Comparison of ENCODE assay signal across 19 mouse cellular contexts in genomic region chr16:94088226-94088748, GRCm38 (mm10). TPM values are rescaled to one million over a fixed set of nuclear protein-coding genes. Genes with fewer than 3 reads are reported as not detected.
DNase-seq lines count a peak whose midpoint lies in the region; ATAC-seq and TF ChIP-seq lines count a peak whose summit lies in the region.
"Had no signal": no experiment of that assay in that cellular context is flagged by ENCODE, and none has a peak within 500 bp of the region (broad histone marks: within the 10 kb centered on the region; RNA-seq: fewer than 3 reads in every experiment).

No protein-coding gene starts in this region.

- H3K36me3 ChIP-seq in kidney, adult 2 months (ENCODE audit: control insufficient read depth, insufficient read depth, low read length), result no peaks in the 10 kb centered on the region
- H3K36me3 ChIP-seq in midbrain, embryonic 12.5 days, result no peaks in the 10 kb centered on the region
- H3K36me3 ChIP-seq in midbrain, embryonic 14.5 days (ENCODE audit: control insufficient read depth, insufficient read depth, low read length), result no peaks in the 10 kb centered on the region
- H3K36me3 ChIP-seq in embryonic facial prominence, embryonic 14.5 days (ENCODE audit: control insufficient read depth, insufficient read depth, low read length), result no peaks in the 10 kb centered on the region
- H3K36me3 ChIP-seq in neural tube, embryonic 11.5 days (ENCODE audit: control insufficient read depth, insufficient read depth, low read length), result no peaks in the 10 kb centered on the region
- H3K36me3 ChIP-seq: forebrain, embryonic 12.5 days; heart, embryonic 15.5 days; liver, embryonic 13.5 days; neural tube, embryonic 12.5 days had no signal

- no peak for TF ChIP-seq POLR2A in kidney, adult 2 months (IDR thresholded peaks at IDR 0.05; ENCODE audit: low read depth, low read length)

- no peak overlapping the region for H3K9ac ChIP-seq in midbrain, embryonic 12.5 days (replicated peaks)
- H3K9ac ChIP-seq in midbrain, embryonic 14.5 days (replicated peaks; ENCODE audit: low read length), result no peak overlapping the region
- H3K9ac ChIP-seq in embryonic facial prominence, embryonic 14.5 days (ENCODE audit: low read depth, low read length), result 0 out of 2 replicates have a peak overlapping the region, but pooled peaks have one; percentile 25
- no peak overlapping the region for H3K9ac ChIP-seq in neural tube, embryonic 11.5 days (ENCODE audit: low read length)
- H3K9ac ChIP-seq: forebrain, embryonic 12.5 days; heart, embryonic 15.5 days; liver, embryonic 13.5 days; neural tube, embryonic 12.5 days had no signal

- no peaks in the 10 kb centered on the region for H3K9me3 ChIP-seq in midbrain, embryonic 12.5 days
- H3K9me3 ChIP-seq in midbrain, embryonic 14.5 days (ENCODE audit: control insufficient read depth, low read length), result no peaks in the 10 kb centered on the region
- no peaks in the 10 kb centered on the region for H3K9me3 ChIP-seq in embryonic facial prominence, embryonic 14.5 days (ENCODE audit: control insufficient read depth, low read length)
- no peaks in the 10 kb centered on the region for H3K9me3 ChIP-seq in neural tube, embryonic 11.5 days (ENCODE audit: control insufficient read depth, low read length)
- H3K9me3 ChIP-seq: forebrain, embryonic 12.5 days; heart, embryonic 15.5 days; liver, embryonic 13.5 days; neural tube, embryonic 12.5 days had no signal

- peak overlapping the region; percentile 8; the same call in 1 of the 2 replicates for H3K4me3 ChIP-seq in kidney, adult 2 months (ENCODE audit: insufficient read depth, low read depth, low read length)
- peak overlapping the region; percentile 14; the same call in 1 of the 2 replicates for H3K4me3 ChIP-seq in midbrain, embryonic 12.5 days
- H3K4me3 ChIP-seq in midbrain, embryonic 14.5 days (replicated peaks; ENCODE audit: low read depth, low read length), result no peak overlapping the region
- H3K4me3 ChIP-seq in embryonic facial prominence, embryonic 14.5 days (ENCODE audit: low read depth, low read length), result peak overlapping the region; percentile 31
- no peak overlapping the region for H3K4me3 ChIP-seq in neural tube, embryonic 11.5 days (ENCODE audit: low read depth, low read length)
- H3K4me3 ChIP-seq: forebrain, embryonic 12.5 days; heart, adult 2 months; heart, embryonic 15.5 days; liver, embryonic 13.5 days had no signal

- H3K27me3 ChIP-seq in kidney, adult 2 months (replicated peaks; ENCODE audit: control insufficient read depth, insufficient read depth, low read length), result peaks cover 20% of the 10 kb centered on the region
- peaks cover 99% of the 10 kb centered on the region for H3K27me3 ChIP-seq in midbrain, embryonic 12.5 days
- H3K27me3 ChIP-seq in midbrain, embryonic 14.5 days (ENCODE audit: control insufficient read depth, insufficient read depth, low read length), result peaks cover 96% of the 10 kb centered on the region
- H3K27me3 ChIP-seq in embryonic facial prominence, embryonic 14.5 days (replicated peaks; ENCODE audit: control insufficient read depth, insufficient read depth, low read length), result peaks cover 99% of the 10 kb centered on the region
- peaks cover 97% of the 10 kb centered on the region for H3K27me3 ChIP-seq in neural tube, embryonic 11.5 days (ENCODE audit: control insufficient read depth, insufficient read depth, low read length)

- TF ChIP-seq CTCF in kidney, adult 2 months (conservative IDR thresholded peaks at IDR 0.05; ENCODE audit: insufficient read depth, insufficient read length, low read depth, low read length), result no peak

- WGBS in kidney, adult 2 months, result 13% methylated on average over 11 of the region's 11 CpGs
- WGBS in midbrain, embryonic 12.5 days, result 3% methylated on average over 11 of the region's 11 CpGs
- 2% methylated on average over 11 of the region's 11 CpGs for WGBS in midbrain, embryonic 14.5 days
- 7% methylated on average over 11 of the region's 11 CpGs for WGBS in embryonic facial prominence, embryonic 14.5 days
- under 1% methylated on average over 11 of the region's 11 CpGs for WGBS in neural tube, embryonic 11.5 days

- peak overlapping the region; percentile 22 for H3K27ac ChIP-seq in kidney, adult 2 months (ENCODE audit: insufficient read depth, low read depth, low read length)
- no peak overlapping the region for H3K27ac ChIP-seq in midbrain, embryonic 12.5 days (replicated peaks)
- H3K27ac ChIP-seq in midbrain, embryonic 14.5 days (replicated peaks; ENCODE audit: low read depth, low read length), result no peak overlapping the region
- H3K27ac ChIP-seq in embryonic facial prominence, embryonic 14.5 days (replicated peaks; ENCODE audit: low read depth, low read length), result no peak overlapping the region
- H3K27ac ChIP-seq in neural tube, embryonic 11.5 days (ENCODE audit: low read depth, low read length), result no peak overlapping the region
- H3K27ac ChIP-seq: forebrain, embryonic 12.5 days; heart, adult 2 months; heart, embryonic 15.5 days; liver, embryonic 13.5 days; macrophage; neural tube, embryonic 12.5 days had no signal

- H3K4me1 ChIP-seq in kidney, adult 2 months (ENCODE audit: control insufficient read depth, insufficient read depth, low read length), result no peaks in the 10 kb centered on the region
- peaks cover 24% of the 10 kb centered on the region for H3K4me1 ChIP-seq in midbrain, embryonic 12.5 days
- H3K4me1 ChIP-seq in midbrain, embryonic 14.5 days (ENCODE audit: control insufficient read depth, insufficient read depth, low read length), result 0 out of 2 replicates have a peak, but pooled peaks cover 10% of the 10 kb centered on the region
- H3K4me1 ChIP-seq in embryonic facial prominence, embryonic 14.5 days (ENCODE audit: control insufficient read depth, insufficient read depth, low read length), result peaks cover 9% of the 10 kb centered on the region; the same call in 1 of the 2 replicates
- peaks cover 12% of the 10 kb centered on the region for H3K4me1 ChIP-seq in neural tube, embryonic 11.5 days (ENCODE audit: control insufficient read depth, insufficient read depth, low read length)

- peak overlapping the region; percentile 22; the same call in 1 of the 2 replicates for H3K4me2 ChIP-seq in midbrain, embryonic 12.5 days (replicated peaks)
- no peak overlapping the region for H3K4me2 ChIP-seq in midbrain, embryonic 14.5 days (ENCODE audit: low read length)
- peak overlapping the region; percentile 36; the same call in 1 of the 2 replicates for H3K4me2 ChIP-seq in embryonic facial prominence, embryonic 14.5 days (ENCODE audit: low read depth, low read length)
- no peak overlapping the region for H3K4me2 ChIP-seq in neural tube, embryonic 11.5 days (ENCODE audit: low read depth)
- H3K4me2 ChIP-seq: forebrain, embryonic 12.5 days; heart, embryonic 15.5 days; liver, embryonic 13.5 days; neural tube, embryonic 12.5 days had no signal

- no peak for ATAC-seq in midbrain, embryonic 12.5 days (ENCODE audit: low FRiP score, low read depth)
- no peak for ATAC-seq in midbrain, embryonic 14.5 days (ENCODE audit: low FRiP score, low TSS enrichment)
- no peak for ATAC-seq in embryonic facial prominence, embryonic 14.5 days (ENCODE audit: low read depth)
- ATAC-seq in neural tube, embryonic 11.5 days (ENCODE audit: insufficient read depth, low FRiP score, low TSS enrichment), result no peak

- DNase-seq in kidney, adult 2 months, result no peak
- DNase-seq in kidney, postnatal 4 days, result no peak
- DNase-seq in midbrain, embryonic 14.5 days, result no peak
- DNase-seq in embryonic facial prominence, embryonic 14.5 days (ENCODE audit: low spot score), result no peak
- DNase-seq in neural tube, embryonic 11.5 days (ENCODE audit: low spot score), result peak; percentile 27
- DNase-seq in lung, adult 18-20 months, result no peak
- DNase-seq: adrenal gland, adult 8-10 months; cerebellum, adult 8-10 months; gastrocnemius, postnatal 14 days; heart, adult 2 months; kidney, postnatal 14 days; liver, embryonic 13.5 days; thymus, postnatal 14 days had no signal

RNA-seq across cellular contexts. Expression of gene Sim2, which starts 3.6 kb away (rescaled TPM):
- 8.1 and 9.9 TPM in 2 replicates for polyA plus RNA-seq in kidney, adult 2 months (2012; rRNA removed)
- 0.83 and 2.0 TPM in 2 replicates for polyA plus RNA-seq in midbrain, embryonic 12.5 days (2016; fragmentation: Nextera tagmentation; extraction: Ambion mirVana)
- 0.05 TPM in 1 of 2 replicates, not detected in the other for polyA plus RNA-seq in midbrain, embryonic 14.5 days (2014; fragmentation: Nextera tagmentation; extraction: Ambion mirVana)
- 3.3 and 3.6 TPM in 2 replicates for polyA plus RNA-seq in embryonic facial prominence, embryonic 14.5 days (2014; fragmentation: Nextera tagmentation; extraction: Ambion mirVana)
- 0.16 and 0.35 TPM in 2 replicates for polyA plus RNA-seq in neural tube, embryonic 11.5 days (2014; fragmentation: Nextera tagmentation; extraction: Ambion mirVana)
- polyA plus RNA-seq: intestine, embryonic 14.5 days; liver, embryonic 13.5 days; macrophage had no signal

Comparison
In these comparisons a context has a peak if more than half of its experiments do, and no peak if none do; other contexts are left out.
1. H3K4me3 ChIP-seq: peak in kidney, adult 2 months (single experiment), midbrain, embryonic 12.5 days (single experiment) and embryonic facial prominence, embryonic 14.5 days (single experiment); none in midbrain, embryonic 14.5 days (single experiment) and neural tube, embryonic 11.5 days (single experiment).
2. H3K4me2 ChIP-seq: peak in midbrain, embryonic 12.5 days (single experiment) and embryonic facial prominence, embryonic 14.5 days (single experiment); none in midbrain, embryonic 14.5 days (single experiment) and neural tube, embryonic 11.5 days (single experiment).